Mouse (Mus musculus) heart, adult 2 months (tissue): Measurements from ENCODE around the gene Snx27.

Source experiments
- CTCF ChIP-seq: fragments of 200-600 bp; IDR thresholded peaks from 2 replicates; pipeline ENCODE4 v1.8.1; 2022; ENCODE audit warnings: antibody characterized with exemption, mild to moderate bottlenecking, moderate library complexity
- EP300 ChIP-seq: fragments of 200-500 bp; IDR thresholded peaks from 2 replicates; pipeline ENCODE4 v1.6.1; 2011; ENCODE audit warnings: low read depth, low read length, control low read depth; ENCODE audit not compliant: insufficient read depth
- POLR2A ChIP-seq: fragments of 200-500 bp; IDR thresholded peaks from 2 replicates; pipeline ENCODE4 v1.6.1; 2011; ENCODE audit warnings: mild to moderate bottlenecking, low read depth, low read length, control low read depth; ENCODE audit not compliant: insufficient read depth

DNA sequence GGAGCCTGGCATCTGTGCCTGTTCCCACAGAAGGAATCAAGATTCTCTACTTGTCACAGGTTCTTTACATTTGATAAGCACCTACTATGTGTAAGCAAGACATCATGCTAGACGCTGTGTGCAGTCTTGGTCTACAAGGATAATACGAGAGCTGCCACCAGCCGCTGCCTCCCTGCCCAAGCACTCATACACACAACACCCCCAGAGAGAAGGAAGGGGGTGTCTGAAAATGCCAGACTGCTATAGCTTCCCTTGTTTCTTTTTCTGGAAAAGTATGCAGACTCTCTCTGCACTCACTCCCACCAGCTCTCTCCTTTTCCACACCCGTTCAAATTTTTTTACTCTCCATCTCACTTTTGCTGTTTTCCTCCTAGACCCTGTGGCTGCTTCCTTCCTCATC lies 105.1 kb downstream of the Snx27 start:
- TF ChIP-seq CTCF (no peak), EP300 (no peak), POLR2A (no peak)
